Mouse (Mus musculus): ENCODE results near the gene Atp5b. TPM values are rescaled to one million over a fixed set of nuclear protein-coding genes. Genes with fewer than 3 reads are reported as not detected.

Gene Atp5b
- polyA plus RNA-seq, 1 experiment from 2014 or later, result 455 TPM

Other genes starting within 250 kb of the Atp5b start
- gene Rdh19, start 233.3 kb upstream of the Atp5b start, polyA plus RNA-seq (2018), result not detected in 3 replicates
- gene Rdh16f2, start 216.8 kb upstream of the Atp5b start, polyA plus RNA-seq (2018), result not detected in 3 replicates
- not detected in 3 replicates for gene Rdh7, start 194.5 kb upstream of the Atp5b start, polyA plus RNA-seq (2018)
- not detected in 3 replicates for gene Sdr9c7, start 184.8 kb upstream of the Atp5b start, polyA plus RNA-seq (2018)
- gene Hsd17b6, start 75.7 kb upstream of the Atp5b start, polyA plus RNA-seq (2018), result not detected in 3 replicates
- 3.5 to 24.5 TPM (median 8.9 TPM) in 3 replicates for gene Prim1, start 68.1 kb upstream of the Atp5b start, polyA plus RNA-seq (2018)
- gene Naca, start 47.7 kb upstream of the Atp5b start, polyA plus RNA-seq (2018), result 676 to 712 TPM (median 694 TPM) in 3 replicates
- 66.7 to 167 TPM (median 80.1 TPM) in 3 replicates for gene Ptges3, start 24.3 kb upstream of the Atp5b start, polyA plus RNA-seq (2018)
- gene Baz2a, start 8.3 kb downstream of the Atp5b start, polyA plus RNA-seq (2018), result 20.2 to 33.8 TPM (median 31.2 TPM) in 3 replicates
- 18.9 to 45.4 TPM (median 23.8 TPM) in 3 replicates for gene Rbms2, start 97.0 kb downstream of the Atp5b start, polyA plus RNA-seq (2018)
- not detected in 3 replicates for gene Gls2, start 111.2 kb downstream of the Atp5b start, polyA plus RNA-seq (2018)
- gene Spryd4, start 128.5 kb downstream of the Atp5b start, polyA plus RNA-seq (2018), result 5.3 to 10.6 TPM (median 6.9 TPM) in 3 replicates
- gene Mip, start 142.6 kb downstream of the Atp5b start, polyA plus RNA-seq (2018), result not detected in 3 replicates
- 4.1 to 22.4 TPM (median 9.6 TPM) in 3 replicates for gene Timeless, start 148.8 kb downstream of the Atp5b start, polyA plus RNA-seq (2018)
- not detected in 3 replicates for gene Apon, start 170.8 kb downstream of the Atp5b start, polyA plus RNA-seq (2018)
- 0.16 to 0.18 TPM in 2 of 3 replicates, not detected in the other for gene Apof, start 185.4 kb downstream of the Atp5b start, polyA plus RNA-seq (2018)
- 83.8 to 206 TPM (median 96.7 TPM) in 3 replicates for gene Stat2, start 187.3 kb downstream of the Atp5b start, polyA plus RNA-seq (2018)
- 0.10 TPM in 1 of 3 replicates, not detected in the others for gene Il23a, start 215.5 kb downstream of the Atp5b start, polyA plus RNA-seq (2018)
- 2.9 to 5.7 TPM (median 3.4 TPM) in 3 replicates for gene Pan2, start 220.1 kb downstream of the Atp5b start, polyA plus RNA-seq (2018)
- 83.6 to 112 TPM (median 85.3 TPM) in 3 replicates for gene Cnpy2, start 239.2 kb downstream of the Atp5b start, polyA plus RNA-seq (2018)